Mouse (Mus musculus): ENCODE measurements around the gene Mapk3. TPM values are rescaled to one million over a fixed set of nuclear protein-coding genes. Genes with fewer than 3 reads are reported as not detected.
"Not testable (repeated sequence)": the region's sequence is repeated elsewhere in the genome, so short reads cannot be mapped to it uniquely, and the experiment has no call there.

The Mapk3 gene
- polyA plus RNA-seq, 1 experiment from 2014 or later = 122 TPM

- 52% methylated on average over 10 of the region's 10 CpGs for WGBS
- no peaks in the 10 kb centered on the region for H3K9me3 ChIP-seq (ENCODE audit: control insufficient read depth, low read length)
- H3K4me3 ChIP-seq (ENCODE audit: low read length) = peak overlapping the region; percentile 67
- no peaks in the 10 kb centered on the region; the same call in 1 of the 2 replicates for H3K36me3 ChIP-seq (ENCODE audit: control insufficient read depth, insufficient read depth, low read length)
- ATAC-seq = no peak
- H3K27me3 ChIP-seq (replicated peaks; ENCODE audit: control insufficient read depth, insufficient read depth, low read length) = no peaks in the 10 kb centered on the region
- peaks cover 43% of the 10 kb centered on the region for H3K4me1 ChIP-seq (ENCODE audit: control insufficient read depth, insufficient read depth, low read length)
- H3K27ac ChIP-seq (ENCODE audit: low read length) = no peak overlapping the region
- H3K4me2 ChIP-seq (ENCODE audit: low read depth, low read length) = peak overlapping the region; percentile 88
- H3K9ac ChIP-seq (ENCODE audit: low read depth, low read length) = peak overlapping the region; percentile 87
Observed at GRCm38 (mm10) chr7:126777476-126777875, 18.1 kb downstream of the Mapk3 start.

- Histone ChIP-seq H3K36me3 (ENCODE audit: control insufficient read depth, insufficient read depth, low read length) (no peaks in the 10 kb centered on the region; the same call in 1 of the 2 replicates), H3K4me3 (ENCODE audit: low read length) (no peak overlapping the region), H3K9me3 (ENCODE audit: control insufficient read depth, low read length) (no peaks in the 10 kb centered on the region), H3K4me1 (ENCODE audit: control insufficient read depth, insufficient read depth, low read length) (peaks cover 43% of the 10 kb centered on the region), H3K27me3 (replicated peaks; ENCODE audit: control insufficient read depth, insufficient read depth, low read length) (no peaks in the 10 kb centered on the region), H3K4me2 (ENCODE audit: low read depth, low read length) (no peak overlapping the region), H3K9ac (ENCODE audit: low read depth, low read length) (0 out of 2 replicates have a peak overlapping the region, but pooled peaks have one; percentile 87), H3K27ac (ENCODE audit: low read length) (no peak overlapping the region)
- no peak for ATAC-seq
- WGBS = 92% methylated on average over 3 of the region's 3 CpGs
Observed at GRCm38 (mm10) chr7:126778147-126778546, 18.7 kb downstream of the Mapk3 start.

GRCm38 (mm10) chr7:126779101-126779500 is 19.7 kb downstream of the Mapk3 start:
- H3K4me3 ChIP-seq (ENCODE audit: low read length); H3K9me3 ChIP-seq (ENCODE audit: control insufficient read depth, low read length); H3K36me3 ChIP-seq (ENCODE audit: control insufficient read depth, insufficient read depth, low read length); H3K4me2 ChIP-seq (ENCODE audit: low read depth, low read length); ATAC-seq; H3K27me3 ChIP-seq (replicated peaks; ENCODE audit: control insufficient read depth, insufficient read depth, low read length); H3K9ac ChIP-seq (ENCODE audit: low read depth, low read length): not testable (repeated sequence)
- H3K27ac ChIP-seq (ENCODE audit: low read length) = peak overlapping the region; percentile 25; the same call in 1 of the 2 replicates
- WGBS = 86% methylated on average over 7 of the region's 7 CpGs
- peaks cover 43% of the 10 kb centered on the region for H3K4me1 ChIP-seq (ENCODE audit: control insufficient read depth, insufficient read depth, low read length)

- H3K4me3 ChIP-seq (ENCODE audit: low read length) = peak overlapping the region; percentile 40
- under 1% methylated on average over 21 of the region's 21 CpGs for WGBS
- H3K9me3 ChIP-seq (ENCODE audit: control insufficient read depth, low read length) = no peaks in the 10 kb centered on the region
- peaks cover 40% of the 10 kb centered on the region for H3K4me1 ChIP-seq (ENCODE audit: control insufficient read depth, insufficient read depth, low read length)
- peak overlapping the region; percentile 26 for H3K27ac ChIP-seq (ENCODE audit: low read length)
- H3K36me3 ChIP-seq (ENCODE audit: control insufficient read depth, insufficient read depth, low read length) = peaks cover 5% of the 10 kb centered on the region
- H3K9ac ChIP-seq (ENCODE audit: low read depth, low read length) = peak overlapping the region; percentile 57
- H3K4me2 ChIP-seq (ENCODE audit: low read depth, low read length) = peak overlapping the region; percentile 75
- ATAC-seq = peak; percentile 69
- no peaks in the 10 kb centered on the region for H3K27me3 ChIP-seq (replicated peaks; ENCODE audit: control insufficient read depth, insufficient read depth, low read length)
Observed at GRCm38 (mm10) chr7:126779983-126780970, 20.9 kb downstream of the Mapk3 start.

- H3K27ac ChIP-seq (ENCODE audit: low read length) = peak within 1 kb of the TSS; percentile 26
- ATAC-seq = peak; percentile 12
- H3K4me2 ChIP-seq (ENCODE audit: low read depth, low read length) = peak within 1 kb of the TSS; percentile 75
Observed at GRCm38 (mm10) chr7:126780971-126781635, 21.7 kb downstream of the Mapk3 start, which contains the start of gene Tbx6. TSS of gene Tbx6 (plus strand) at chr7:126781483.

GRCm38 (mm10) chr7:126781661-126782370 is 22.4 kb downstream of the Mapk3 start:
- peak overlapping the region; percentile 57 for H3K9ac ChIP-seq (ENCODE audit: low read depth, low read length)
- H3K4me1 ChIP-seq (ENCODE audit: control insufficient read depth, insufficient read depth, low read length) = peaks cover 32% of the 10 kb centered on the region
- ATAC-seq = no peak
- H3K36me3 ChIP-seq (ENCODE audit: control insufficient read depth, insufficient read depth, low read length) = peaks cover 18% of the 10 kb centered on the region
- H3K27me3 ChIP-seq (replicated peaks; ENCODE audit: control insufficient read depth, insufficient read depth, low read length) = no peaks in the 10 kb centered on the region
- no peaks in the 10 kb centered on the region for H3K9me3 ChIP-seq (ENCODE audit: control insufficient read depth, low read length)
- no peak overlapping the region for H3K27ac ChIP-seq (ENCODE audit: low read length)
- peak overlapping the region; percentile 75; the same call in 1 of the 2 replicates for H3K4me2 ChIP-seq (ENCODE audit: low read depth, low read length)
- WGBS = 43% methylated on average over 11 of the region's 11 CpGs
- H3K4me3 ChIP-seq (ENCODE audit: low read length) = no peak overlapping the region

More at GRCm38 (mm10) chr7:126780971-126781635, 21.7 kb downstream of the Mapk3 start, which contains the start of gene Tbx6:
- peaks cover 11% of the 10 kb centered on the region for H3K36me3 ChIP-seq (ENCODE audit: control insufficient read depth, insufficient read depth, low read length)
- WGBS = 7% methylated on average over 22 of the region's 22 CpGs
- no peaks in the 10 kb centered on the region for H3K27me3 ChIP-seq (replicated peaks; ENCODE audit: control insufficient read depth, insufficient read depth, low read length)
- peak within 1 kb of the TSS; percentile 57 for H3K9ac ChIP-seq (ENCODE audit: low read depth, low read length)
- peaks cover 36% of the 10 kb centered on the region for H3K4me1 ChIP-seq (ENCODE audit: control insufficient read depth, insufficient read depth, low read length)
- peak within 1 kb of the TSS; percentile 40 for H3K4me3 ChIP-seq (ENCODE audit: low read length)
- no peaks in the 10 kb centered on the region for H3K9me3 ChIP-seq (ENCODE audit: control insufficient read depth, low read length)

- Histone ChIP-seq H3K27ac (ENCODE audit: low read length) (no peak overlapping the region), H3K9ac (ENCODE audit: low read depth, low read length) (no peak overlapping the region), H3K4me3 (ENCODE audit: low read length) (no peak overlapping the region), H3K9me3 (ENCODE audit: control insufficient read depth, low read length) (no peaks in the 10 kb centered on the region), H3K4me1 (ENCODE audit: control insufficient read depth, insufficient read depth, low read length) (peaks cover 26% of the 10 kb centered on the region), H3K4me2 (ENCODE audit: low read depth, low read length) (no peak overlapping the region), H3K27me3 (replicated peaks; ENCODE audit: control insufficient read depth, insufficient read depth, low read length) (no peaks in the 10 kb centered on the region), H3K36me3 (ENCODE audit: control insufficient read depth, insufficient read depth, low read length) (peaks cover 24% of the 10 kb centered on the region)
- WGBS = 83% methylated on average over 13 of the region's 13 CpGs
- ATAC-seq = no peak
Observed at GRCm38 (mm10) chr7:126782693-126783092, 23.3 kb downstream of the Mapk3 start.

- WGBS = 77% methylated on average over 7 of the region's 7 CpGs
Observed at GRCm38 (mm10) chr7:126784469-126784868, 25.1 kb downstream of the Mapk3 start.

More at GRCm38 (mm10) chr7:126784469-126784868, 25.1 kb downstream of the Mapk3 start:
- peaks cover 31% of the 10 kb centered on the region for H3K36me3 ChIP-seq (ENCODE audit: control insufficient read depth, insufficient read depth, low read length)
- no peak overlapping the region for H3K4me2 ChIP-seq (ENCODE audit: low read depth, low read length)
- no peak for ATAC-seq
- H3K27ac ChIP-seq (ENCODE audit: low read length) = no peak overlapping the region
- peaks cover 18% of the 10 kb centered on the region for H3K4me1 ChIP-seq (ENCODE audit: control insufficient read depth, insufficient read depth, low read length)
- H3K4me3 ChIP-seq (ENCODE audit: low read length) = no peak overlapping the region
- no peaks in the 10 kb centered on the region for H3K9me3 ChIP-seq (ENCODE audit: control insufficient read depth, low read length)
- no peaks in the 10 kb centered on the region for H3K27me3 ChIP-seq (replicated peaks; ENCODE audit: control insufficient read depth, insufficient read depth, low read length)
- no peak overlapping the region for H3K9ac ChIP-seq (ENCODE audit: low read depth, low read length)
